ENCODE assay signal across 13 mouse cellular contexts in the genomic region with DNA sequence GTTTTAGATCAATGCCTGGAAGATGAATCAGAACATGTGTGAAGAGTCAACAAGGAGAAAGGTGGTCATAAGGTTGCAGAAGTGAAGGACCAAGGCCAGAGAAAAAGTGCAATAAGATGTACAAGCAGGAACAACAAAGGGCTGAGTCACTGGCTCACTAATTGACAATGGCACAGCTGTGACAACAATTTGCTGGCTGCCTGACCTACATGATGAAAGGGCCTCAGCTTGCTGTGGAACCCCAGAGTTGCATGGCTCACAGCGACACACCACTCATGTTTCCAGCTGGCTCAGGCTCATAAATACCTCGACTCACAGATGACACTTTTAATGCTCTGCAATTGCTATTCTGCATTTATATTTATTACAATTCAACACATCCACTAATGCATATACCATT.
DNase-seq lines count a peak whose midpoint lies in the region; ATAC-seq lines count a peak whose summit lies in the region.
"Had no signal": no experiment of that assay in that cellular context is flagged by ENCODE, and none has a peak within 500 bp of the region (broad histone marks: within the 10 kb centered on the region; RNA-seq: fewer than 3 reads in every experiment).

No protein-coding gene starts in this region.

- peak; percentile 12 to 13 for DNase-seq in layer of hippocampus, postnatal 10 days (ENCODE audit: low spot score in 2 of 2)
- DNase-seq in layer of hippocampus, adult 11-12 months (ENCODE audit: low spot score) = no peak
- peak; percentile 11 for DNase-seq in brain, adult 2 months (ENCODE audit: low read depth, low spot score)
- DNase-seq in embryonic facial prominence, embryonic 10.5 days (ENCODE audit: low spot score) = peak; percentile 13
- no peak for DNase-seq in heart, embryonic 10.5 days (ENCODE audit: low spot score)
- no peak for DNase-seq in heart, adult 9 months (ENCODE audit: low spot score in 2 of 2)
- DNase-seq: cerebellum, adult 18-20 months; heart, adult 2 months; liver; lung, embryonic 14.5 days had no signal

- no peaks in the 10 kb centered on the region for H3K4me1 ChIP-seq in embryonic facial prominence, embryonic 10.5 days
- no peaks in the 10 kb centered on the region for H3K4me1 ChIP-seq in neural tube, embryonic 13.5 days (replicated peaks)
- H3K4me1 ChIP-seq in heart, embryonic 10.5 days = no peaks in the 10 kb centered on the region

- no peak overlapping the region for H3K9ac ChIP-seq in neural tube, embryonic 13.5 days
- H3K9ac ChIP-seq: lung, embryonic 14.5 days had no signal

- no peak overlapping the region for H3K27ac ChIP-seq in embryonic facial prominence, embryonic 10.5 days (replicated peaks)
- H3K27ac ChIP-seq in neural tube, embryonic 13.5 days (replicated peaks) = no peak overlapping the region
- no peak overlapping the region for H3K27ac ChIP-seq in heart, embryonic 10.5 days
- H3K27ac ChIP-seq: heart, adult 2 months had no signal

- H3K36me3 ChIP-seq in embryonic facial prominence, embryonic 10.5 days (replicated peaks) = no peaks in the 10 kb centered on the region
- H3K36me3 ChIP-seq in neural tube, embryonic 13.5 days = no peaks in the 10 kb centered on the region
- H3K36me3 ChIP-seq in heart, embryonic 10.5 days = no peaks in the 10 kb centered on the region

- no peak overlapping the region for H3K4me3 ChIP-seq in embryonic facial prominence, embryonic 10.5 days
- H3K4me3 ChIP-seq in neural tube, embryonic 13.5 days = no peak overlapping the region
- H3K4me3 ChIP-seq in heart, embryonic 10.5 days = no peak overlapping the region
- H3K4me3 ChIP-seq: heart, adult 2 months had no signal

- ATAC-seq in neural tube, embryonic 13.5 days (ENCODE audit: low read depth) = peak; percentile 50; the same call in 1 of the 2 replicates
- ATAC-seq: CD4-positive, CD25-positive, alpha-beta regulatory T cell, adult 4 months; intestine, postnatal 0 days had no signal

- WGBS in embryonic facial prominence, embryonic 10.5 days = 51% methylated on average over 2 of the region's 2 CpGs
- WGBS in neural tube, embryonic 13.5 days = 7% methylated on average over 2 of the region's 2 CpGs
- 69% methylated on average over 2 of the region's 2 CpGs for WGBS in heart, embryonic 10.5 days

- H3K4me2 ChIP-seq in neural tube, embryonic 13.5 days = no peak overlapping the region
- H3K4me2 ChIP-seq: lung, embryonic 14.5 days had no signal

- H3K27me3 ChIP-seq in embryonic facial prominence, embryonic 10.5 days (replicated peaks; ENCODE audit: low read depth, poor library complexity, severe bottlenecking) = no peaks in the 10 kb centered on the region
- H3K27me3 ChIP-seq in neural tube, embryonic 13.5 days = no peaks in the 10 kb centered on the region
- H3K27me3 ChIP-seq in heart, embryonic 10.5 days (ENCODE audit: insufficient read depth, poor library complexity, severe bottlenecking) = no peaks in the 10 kb centered on the region

- H3K9me3 ChIP-seq in embryonic facial prominence, embryonic 10.5 days = no peaks in the 10 kb centered on the region
- H3K9me3 ChIP-seq in neural tube, embryonic 13.5 days = no peaks in the 10 kb centered on the region
- H3K9me3 ChIP-seq in heart, embryonic 10.5 days = no peaks in the 10 kb centered on the region

Comparison
In these comparisons a context has a peak if more than half of its experiments do, and no peak if none do; other contexts are left out.
1. DNase-seq: peak in layer of hippocampus, postnatal 10 days (2 of 2), brain, adult 2 months (single experiment) and embryonic facial prominence, embryonic 10.5 days (single experiment); none in layer of hippocampus, adult 11-12 months (single experiment), heart, embryonic 10.5 days (single experiment) and heart, adult 9 months (0 of 2).